Mouse (Mus musculus) spleen, adult 2 months (tissue): ENCODE measurements around the gene Gm45234. TPM values are rescaled to one million over a fixed set of nuclear protein-coding genes. Genes with fewer than 3 reads are reported as not detected.

Experiments used
- DNase-seq, 2 experiments: peaks; one replicate each; pipeline versions ENCODE4 v3.0.0 to v3.0.0-alpha.2; 2012 to 2021; ENCODE audit warnings: low spot score in 2 of 2, low read depth in 1 of 2
- H3K27ac ChIP-seq: fragments of 200-500 bp; 2 replicates; pipeline ENCODE4 v1.5.1; 2012; ENCODE audit warnings: low read length, inconsistent platforms; ENCODE audit not compliant: insufficient read depth
- H3K27me3 ChIP-seq: fragments of 200-500 bp; 2 replicates; pipeline ENCODE4 v1.6.1; 2012; ENCODE audit warnings: mild to moderate bottlenecking, moderate library complexity, low read length, inconsistent platforms; ENCODE audit not compliant: control insufficient read depth, insufficient read depth
- H3K36me3 ChIP-seq: fragments of 200-500 bp; 2 replicates; pipeline ENCODE4 v1.6.1; 2012; ENCODE audit warnings: mild to moderate bottlenecking, low read length, inconsistent platforms; ENCODE audit not compliant: control insufficient read depth, insufficient read depth
- H3K4me1 ChIP-seq: fragments of 200-500 bp; 2 replicates; pipeline ENCODE4 v1.6.1; 2011; ENCODE audit warnings: inconsistent platforms; ENCODE audit not compliant: control insufficient read depth, insufficient read depth, insufficient read length
- H3K4me3 ChIP-seq: fragments of 200-500 bp; 2 replicates; pipeline ENCODE4 v1.5.1; 2011; ENCODE audit warnings: mild to moderate bottlenecking, inconsistent platforms; ENCODE audit not compliant: insufficient read depth, insufficient read length; ENCODE audit errors: extremely low read depth
- CTCF ChIP-seq: fragments of 200-500 bp; IDR thresholded peaks from 2 replicates; pipeline ENCODE4 v1.5.1; 2011; ENCODE audit warnings: mild to moderate bottlenecking, inconsistent platforms; ENCODE audit not compliant: insufficient read depth, insufficient read length, insufficient replicate concordance; ENCODE audit errors: extremely low read depth
- POLR2A ChIP-seq: fragments of 200-500 bp; IDR thresholded peaks from 2 replicates; pipeline ENCODE4 v1.6.1; 2011; ENCODE audit warnings: low read depth, low read length, inconsistent platforms
- WGBS: fragments of 180-500 bp; shearing (Covaris S2); methylation state at CpG from one replicate; pipeline ENCODE4 v1.1.7; 2018; 5-methylcytosine and 5-hydroxymethylcytosine counted together
- polyA plus RNA-seq: library from polyadenylated mRNA; depleted of rRNA; stranded (reverse); fragments of >200 nt; gene quantifications from 2 replicates; pipeline ENCODE4 v1.2.3, GENCODE M21; 2012

Gene Gm45234
- polyA plus RNA-seq, 1 experiment, result not detected

DNA sequence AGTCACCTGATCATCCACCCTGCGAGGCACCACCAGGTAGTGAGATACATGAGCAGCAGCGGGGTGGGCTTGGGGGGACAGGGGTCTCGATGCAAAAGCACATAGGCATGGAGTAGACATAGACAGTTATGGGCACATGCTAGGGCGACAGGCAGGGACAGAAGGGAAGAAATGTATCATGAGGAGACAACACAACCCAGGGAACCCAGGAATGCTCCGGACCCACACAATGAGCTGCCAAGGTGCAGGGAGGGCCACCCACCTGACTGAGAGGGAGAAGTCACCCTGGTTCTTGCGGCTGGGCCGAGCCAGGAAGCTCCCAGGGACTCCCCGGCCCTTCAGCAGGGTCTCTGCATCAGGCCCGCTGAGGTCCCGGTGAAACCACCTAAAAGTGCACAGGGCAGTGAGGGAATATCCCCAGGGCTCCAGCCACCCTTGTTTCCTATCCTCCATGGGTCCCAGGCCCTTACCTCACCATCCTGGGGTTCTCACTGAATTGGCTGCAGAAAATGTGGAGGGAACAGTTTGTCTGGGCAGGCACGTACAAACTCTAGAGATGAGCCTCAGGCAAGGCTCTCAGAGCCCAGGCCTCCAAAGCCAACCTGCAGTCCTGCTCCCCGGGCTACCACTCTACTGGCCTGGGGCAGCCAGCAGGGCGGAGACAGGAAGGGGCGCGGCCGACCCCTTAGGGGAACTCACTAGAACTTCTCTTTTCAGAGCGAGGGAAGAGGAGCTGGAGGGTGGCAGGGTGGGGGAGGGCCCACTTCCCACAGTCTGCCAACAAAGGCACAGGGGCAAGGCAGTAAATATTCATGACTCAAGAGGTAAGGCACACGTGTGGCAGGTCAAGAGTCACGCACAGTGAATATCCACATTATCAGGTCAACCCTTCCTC lies 23.1 kb downstream of the Gm45234 start:
- peak overlapping the region; percentile 96 for H3K27ac ChIP-seq
- H3K4me1 ChIP-seq, result peaks cover 31% of the 10 kb centered on the region; the same call in 1 of the 2 replicates
- peaks cover 28% of the 10 kb centered on the region for H3K36me3 ChIP-seq
- H3K4me3 ChIP-seq, result peak overlapping the region; percentile 89
- H3K27me3 ChIP-seq, result no peaks in the 10 kb centered on the region
- 5% methylated on average over 19 of the region's 19 CpGs for WGBS
- DNase-seq, result peak in 1 of 2 experiments; percentile 93
- TF ChIP-seq POLR2A (peak; percentile 92), CTCF (peak; percentile 9; the same call in 1 of the 2 replicates)

DNA sequence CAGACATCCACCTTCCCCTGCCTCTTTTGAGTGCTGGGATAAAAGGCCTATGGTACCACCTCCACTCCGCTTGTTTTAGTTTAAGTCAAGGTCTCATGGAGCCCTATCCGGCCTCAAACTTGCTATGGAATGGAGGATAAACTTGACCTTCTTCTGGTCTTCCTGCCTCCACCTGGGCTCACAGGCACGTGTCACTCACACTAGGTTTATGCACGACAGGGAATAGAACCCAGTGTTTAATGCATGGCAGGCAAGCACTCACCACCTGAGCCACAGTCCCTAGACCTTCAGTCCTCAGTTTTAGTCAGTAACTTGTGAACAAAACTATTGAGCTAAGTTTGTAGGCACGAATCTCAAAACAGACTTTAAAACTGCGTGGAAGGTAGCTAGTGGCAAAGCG lies 24.8 kb downstream of the Gm45234 start:
- 59% methylated on average over 7 of the region's 7 CpGs for WGBS

DNA sequence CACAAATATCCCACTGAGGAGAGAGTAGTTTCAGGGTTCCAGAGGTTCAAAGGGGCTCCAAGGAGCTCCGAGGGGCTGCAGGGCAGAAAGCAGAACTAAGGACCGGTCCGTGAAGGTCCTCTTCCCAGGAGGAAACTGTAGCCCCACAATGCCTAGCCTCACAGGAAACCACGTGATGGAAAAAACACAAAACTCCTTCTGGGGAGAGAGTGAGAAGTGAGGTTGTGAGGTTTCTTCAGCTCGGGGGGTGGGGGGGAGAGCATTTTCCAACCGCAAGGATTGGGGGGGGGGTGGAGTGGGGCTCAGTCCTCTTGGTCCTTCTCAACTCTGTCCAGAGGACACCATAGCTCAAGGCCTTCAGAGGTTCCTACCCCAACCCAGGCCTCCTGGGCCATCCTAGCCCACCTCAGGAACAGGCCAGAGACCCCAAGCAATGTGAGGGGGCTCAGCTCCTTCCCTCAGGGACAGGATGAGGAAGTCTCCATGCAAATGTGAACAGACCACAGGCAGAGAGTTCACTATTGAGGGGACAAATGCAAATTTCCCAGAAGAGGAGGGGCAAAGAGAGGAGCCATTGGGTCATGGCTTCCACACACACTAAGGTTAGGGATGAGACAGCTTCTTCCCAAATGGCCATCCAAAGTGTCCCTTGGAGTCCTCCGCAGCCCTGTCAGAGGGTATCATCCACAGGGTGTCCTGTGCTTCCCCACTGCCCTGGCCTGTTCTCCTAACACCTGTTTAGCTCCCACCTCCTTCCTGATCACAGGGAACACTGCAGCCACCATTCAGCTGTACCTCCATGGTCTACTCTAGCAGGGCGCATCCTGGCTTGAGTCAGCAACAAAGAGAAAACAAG lies 25.7 kb downstream of the Gm45234 start:
- Histone ChIP-seq H3K27me3 (no peaks in the 10 kb centered on the region), H3K4me3 (peak overlapping the region; percentile 59), H3K4me1 (peaks cover 36% of the 10 kb centered on the region; the same call in 1 of the 2 replicates), H3K36me3 (peaks cover 49% of the 10 kb centered on the region), H3K27ac (peak overlapping the region; percentile 96)
- TF ChIP-seq POLR2A (no peak; the same call in 1 of the 2 replicates), CTCF (no peak)
- peak; percentile 73 to 86 for DNase-seq
- WGBS, result 20% methylated on average over 8 of the region's 8 CpGs

More for the DNA sequence above, 24.8 kb downstream of the Gm45234 start:
- H3K4me1 ChIP-seq, result peaks cover 31% of the 10 kb centered on the region; the same call in 1 of the 2 replicates
- TF ChIP-seq POLR2A, result no peak
- TF ChIP-seq CTCF, result no peak
- peak overlapping the region; percentile 89 for H3K4me3 ChIP-seq
- no peak for DNase-seq
- peak overlapping the region; percentile 96 for H3K27ac ChIP-seq
- no peaks in the 10 kb centered on the region for H3K27me3 ChIP-seq
- H3K36me3 ChIP-seq, result peaks cover 41% of the 10 kb centered on the region

DNA sequence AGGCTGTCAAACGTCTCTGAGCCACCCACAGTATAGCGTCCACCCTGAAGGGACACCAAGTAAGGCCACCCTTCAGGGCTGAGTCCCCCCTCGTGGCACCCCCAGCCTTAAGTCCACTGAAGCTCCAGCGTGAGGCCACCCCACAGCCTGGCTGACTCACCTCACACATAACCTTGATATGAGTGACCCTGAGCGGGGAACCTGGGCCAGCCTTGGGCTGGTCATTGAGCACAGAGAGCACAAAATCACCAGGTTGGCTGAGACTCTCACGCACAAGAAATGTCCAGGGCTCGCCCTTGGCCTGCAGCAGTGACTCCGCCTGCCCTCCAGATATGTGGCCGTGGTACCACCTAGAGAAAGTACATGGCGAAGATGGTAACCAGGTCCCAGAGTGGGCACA lies 27.2 kb downstream of the Gm45234 start:
- TF ChIP-seq POLR2A (no peak), CTCF (no peak)
- no peak for DNase-seq
- Histone ChIP-seq H3K27ac (peak overlapping the region; percentile 64), H3K36me3 (peaks cover 58% of the 10 kb centered on the region), H3K27me3 (no peaks in the 10 kb centered on the region), H3K4me1 (peaks cover 42% of the 10 kb centered on the region; the same call in 1 of the 2 replicates), H3K4me3 (no peak overlapping the region)
- WGBS, result 89% methylated on average over 10 of the region's 10 CpGs

DNA sequence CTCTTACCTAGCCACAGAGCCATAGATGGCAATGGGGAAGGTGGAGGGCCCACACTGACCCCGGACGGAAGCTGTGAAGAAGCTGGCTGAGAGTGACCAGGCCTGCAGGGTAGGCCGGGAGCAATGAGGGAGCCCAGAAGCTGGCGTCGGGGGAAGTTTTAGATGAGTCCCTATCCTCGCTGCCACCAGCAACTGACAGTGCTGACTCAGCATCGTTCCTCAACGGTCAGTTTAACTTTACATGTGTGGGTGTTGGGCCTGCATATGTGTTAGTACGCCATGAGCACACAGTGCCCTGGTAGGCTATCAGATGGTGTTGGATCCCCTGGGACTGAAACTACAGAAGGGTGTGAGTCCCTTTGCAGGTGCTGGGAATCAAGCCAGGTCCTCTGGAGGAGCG lies 31.3 kb downstream of the Gm45234 start:
- peak in 1 of 2 experiments; percentile 15 for DNase-seq
- Histone ChIP-seq H3K36me3 (peaks cover 60% of the 10 kb centered on the region), H3K27ac (peak overlapping the region; percentile 90), H3K27me3 (no peaks in the 10 kb centered on the region), H3K4me1 (peaks cover 57% of the 10 kb centered on the region; the same call in 1 of the 2 replicates), H3K4me3 (no peak overlapping the region)
- 68% methylated on average over 10 of the region's 10 CpGs for WGBS
- TF ChIP-seq POLR2A (no peak), CTCF (no peak)

DNA sequence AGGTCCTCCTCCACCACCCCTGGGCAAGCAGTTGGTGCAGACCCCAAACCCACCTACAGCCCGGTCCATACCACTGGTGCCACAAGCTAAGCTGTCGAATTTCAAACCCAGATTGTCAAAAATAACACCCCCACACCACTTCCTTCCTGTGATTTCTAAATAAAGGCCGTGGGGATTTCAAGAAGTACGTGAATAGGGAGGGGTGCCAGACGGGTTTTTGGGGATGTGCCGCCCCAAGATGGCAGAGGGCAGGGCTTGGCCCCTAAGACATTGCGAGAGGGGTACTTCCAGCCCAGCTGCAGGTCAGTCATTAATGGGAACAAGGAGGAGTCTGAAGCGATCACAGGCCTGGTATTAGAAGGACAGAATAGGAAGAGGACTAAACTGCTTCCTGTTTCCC lies 32.3 kb downstream of the Gm45234 start:
- DNase-seq, result peak in 1 of 2 experiments; percentile 63
- Histone ChIP-seq H3K36me3 (peaks cover 53% of the 10 kb centered on the region), H3K4me1 (peaks cover 54% of the 10 kb centered on the region; the same call in 1 of the 2 replicates), H3K4me3 (peak overlapping the region; percentile 48), H3K27me3 (no peaks in the 10 kb centered on the region), H3K27ac (peak overlapping the region; percentile 90)
- no peak for TF ChIP-seq POLR2A
- no peak for TF ChIP-seq CTCF
- WGBS, result 11% methylated on average over 8 of the region's 8 CpGs
